Mouse (Mus musculus) thymus, adult 2 months (tissue): ENCODE measurements at regions not wholly inside any gene's neighbourhood (a gene's known extent, or its start where the extent isn't known, plus 50 kb on each side); places are given as distances from the start of the nearest gene placed in this dataset.

Source experiments
- DNase-seq: peaks from one replicate; pipeline ENCODE4 v3.0.0; 2021
- H3K27ac ChIP-seq: fragments of 200-500 bp; 2 replicates; pipeline ENCODE4 v1.5.1; 2012; ENCODE audit warnings: low read length, control low read depth; ENCODE audit not compliant: control insufficient read depth, insufficient read depth
- H3K27me3 ChIP-seq: fragments of 200-500 bp; 2 replicates; pipeline ENCODE4 v1.6.1; 2012; ENCODE audit warnings: mild to moderate bottlenecking, low read length, moderate library complexity, mixed read lengths; ENCODE audit not compliant: control insufficient read depth, insufficient read depth
- H3K36me3 ChIP-seq: fragments of 200-500 bp; 2 replicates; pipeline ENCODE4 v1.6.1; 2012; ENCODE audit warnings: mild to moderate bottlenecking, low read length, moderate library complexity; ENCODE audit not compliant: control insufficient read depth, insufficient read depth
- H3K4me1 ChIP-seq: fragments of 200-500 bp; replicated peaks from 2 replicates; pipeline ENCODE4 v1.6.1; 2012; ENCODE audit warnings: low read length; ENCODE audit not compliant: control insufficient read depth, insufficient read depth
- H3K4me3 ChIP-seq: fragments of 200-500 bp; 2 replicates; pipeline ENCODE4 v1.5.1; 2012; ENCODE audit warnings: mild to moderate bottlenecking, low read length, control low read depth, moderate library complexity; ENCODE audit not compliant: control insufficient read depth, insufficient read depth
- CTCF ChIP-seq: fragments of 200-500 bp; IDR thresholded peaks from 2 replicates; pipeline ENCODE4 v1.5.1; 2012; ENCODE audit warnings: mild to moderate bottlenecking, control low read depth, low read length, moderate library complexity, borderline replicate concordance; ENCODE audit not compliant: control insufficient read depth, poor library complexity, insufficient read depth; ENCODE audit errors: extremely low read depth
- POLR2A ChIP-seq: fragments of 200-500 bp; IDR thresholded peaks from 2 replicates; pipeline ENCODE4 v1.6.1; 2012; ENCODE audit warnings: mild to moderate bottlenecking, low read length, control low read depth, moderate library complexity; ENCODE audit not compliant: control insufficient read depth, poor library complexity, insufficient read depth; ENCODE audit errors: extremely low read depth
- WGBS: fragments of 180-500 bp; shearing (Covaris S2); methylation state at CpG from one replicate; pipeline ENCODE4 v1.1.7; 2018; 5-methylcytosine and 5-hydroxymethylcytosine counted together

DNA sequence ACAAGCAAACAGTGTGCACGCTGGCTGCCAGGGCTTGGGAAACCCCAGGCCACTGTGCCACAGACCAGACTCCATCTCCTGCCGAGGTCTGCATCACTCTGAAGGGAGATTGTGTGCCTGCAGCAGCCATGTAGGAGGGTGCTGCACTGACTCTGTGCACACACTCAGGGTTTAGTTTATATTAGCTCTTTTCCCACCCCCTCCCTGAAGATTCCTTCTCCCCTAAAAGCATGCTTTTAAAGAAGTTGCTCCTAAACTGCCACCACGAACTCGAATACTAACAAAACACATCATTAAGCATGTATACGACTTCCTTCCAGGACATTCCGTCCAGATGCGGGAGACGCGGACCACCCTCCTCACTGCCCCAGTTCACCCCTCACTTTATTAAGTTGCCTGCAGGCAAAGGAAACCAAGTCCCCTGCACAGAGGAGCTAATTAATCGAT is 92.4 kb downstream of the Ets2 start:
- no peak for DNase-seq

DNA sequence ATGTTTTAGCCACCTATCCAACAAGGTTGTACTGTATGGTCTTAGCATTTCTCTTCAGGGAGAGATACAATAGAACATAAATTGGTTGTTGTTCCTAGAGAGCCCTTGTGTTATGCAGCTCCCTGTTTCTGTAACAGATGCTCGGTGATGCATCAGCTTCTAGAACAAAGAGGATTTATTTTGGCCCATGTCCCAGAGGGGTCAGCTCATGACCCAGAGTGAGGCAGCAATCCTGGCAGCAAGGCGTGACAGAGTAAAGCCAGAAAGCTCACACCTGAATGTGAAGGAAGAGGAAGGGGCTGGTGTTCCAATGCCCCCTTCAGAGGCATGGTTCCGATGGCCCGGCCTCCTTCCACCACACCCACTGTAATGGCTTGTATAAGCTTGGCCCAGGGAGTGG is 88.8 kb downstream of the Ets2 start:
- WGBS, result 96% methylated on average over 4 of the region's 4 CpGs
- no peak overlapping the region for H3K27ac ChIP-seq
- H3K4me1 ChIP-seq, result peaks cover 14% of the 10 kb centered on the region
- no peaks in the 10 kb centered on the region for H3K36me3 ChIP-seq
- no peak for DNase-seq
- no peak overlapping the region for H3K4me3 ChIP-seq
- H3K27me3 ChIP-seq, result no peaks in the 10 kb centered on the region; the same call in 1 of the 2 replicates
- no peak for TF ChIP-seq CTCF
- no peak for TF ChIP-seq POLR2A

More for the DNA sequence above, 92.4 kb downstream of the Ets2 start:
- H3K36me3 ChIP-seq, result no peaks in the 10 kb centered on the region
- WGBS, result 85% methylated on average over 10 of the region's 10 CpGs
- H3K27me3 ChIP-seq, result no peaks in the 10 kb centered on the region
- peaks cover 35% of the 10 kb centered on the region for H3K4me1 ChIP-seq
- no peak overlapping the region for H3K4me3 ChIP-seq
- H3K27ac ChIP-seq, result no peak overlapping the region
- no peak for TF ChIP-seq CTCF
- TF ChIP-seq POLR2A, result no peak

- Histone ChIP-seq H3K4me3 (no peak overlapping the region), H3K27me3 (no peaks in the 10 kb centered on the region; the same call in 1 of the 2 replicates), H3K27ac (no peak overlapping the region), H3K4me1 (peaks cover 14% of the 10 kb centered on the region), H3K36me3 (no peaks in the 10 kb centered on the region)
- DNase-seq, result no peak
- TF ChIP-seq CTCF (no peak), POLR2A (no peak)
Observed at GRCm38 (mm10) chr16:95789548-95789947, 87.7 kb downstream of the Ets2 start.

DNA sequence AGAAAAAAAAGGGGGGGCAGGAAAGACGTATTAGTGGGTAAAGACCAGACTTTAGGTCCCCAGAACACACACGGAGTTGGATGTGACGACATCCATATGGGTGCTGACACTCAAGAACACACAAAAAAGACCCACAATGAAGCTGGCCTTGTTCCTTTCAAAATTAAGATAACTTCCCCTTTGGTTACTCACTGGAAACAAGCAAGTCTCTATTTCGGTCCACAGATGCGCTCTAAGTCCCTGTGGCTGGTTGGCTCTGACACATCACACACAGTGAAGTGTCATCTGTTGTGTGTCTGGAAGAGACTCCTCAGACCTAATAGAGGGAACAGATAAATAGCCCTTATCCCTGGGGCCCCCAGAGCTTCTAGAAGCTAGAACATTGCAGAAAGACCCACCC is 79.8 kb downstream of the Ets2 start:
- Histone ChIP-seq H3K36me3 (no peaks in the 10 kb centered on the region), H3K4me1 (peaks cover 31% of the 10 kb centered on the region), H3K27me3 (no peaks in the 10 kb centered on the region), H3K27ac (no peak overlapping the region), H3K4me3 (no peak overlapping the region)
- TF ChIP-seq POLR2A (no peak), CTCF (no peak)
- WGBS, result 83% methylated on average over 5 of the region's 5 CpGs
- no peak for DNase-seq

DNA sequence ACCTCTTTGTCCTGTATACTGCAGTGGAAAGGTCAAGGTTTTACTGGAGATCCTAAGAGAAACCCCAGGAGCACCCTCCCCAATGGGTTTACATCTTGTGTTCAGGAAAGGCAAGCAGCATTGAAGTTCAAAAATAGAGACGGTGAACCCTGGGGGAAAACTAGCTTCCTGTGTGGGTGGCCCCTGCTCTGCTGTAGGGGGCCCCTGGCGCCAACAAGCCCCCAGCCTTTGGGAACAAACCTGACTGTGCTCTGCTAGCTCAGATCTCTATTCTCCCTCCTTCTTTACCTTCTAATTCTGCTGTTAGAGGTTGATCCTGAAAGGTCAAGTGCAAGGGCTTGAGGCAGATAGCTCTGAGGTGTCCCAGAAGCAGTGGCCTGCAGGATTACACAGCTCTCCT is 78.6 kb downstream of the Ets2 start:
- H3K27ac ChIP-seq, result no peak overlapping the region
- WGBS, result 0% methylated on average over 2 of the region's 2 CpGs
- H3K27me3 ChIP-seq, result no peaks in the 10 kb centered on the region
- DNase-seq, result peak; percentile 48
- H3K36me3 ChIP-seq, result no peaks in the 10 kb centered on the region
- H3K4me1 ChIP-seq, result peaks cover 40% of the 10 kb centered on the region
- no peak overlapping the region for H3K4me3 ChIP-seq
- no peak for TF ChIP-seq POLR2A
- no peak for TF ChIP-seq CTCF

GRCm38 (mm10) chr16:95778845-95779722 is 77.2 kb downstream of the Ets2 start:
- TF ChIP-seq CTCF (no peak), POLR2A (no peak)
- DNase-seq, result peak; percentile 42
- Histone ChIP-seq H3K27me3 (no peaks in the 10 kb centered on the region), H3K4me1 (peaks cover 49% of the 10 kb centered on the region), H3K27ac (peak overlapping the region; percentile 29; the same call in 1 of the 2 replicates), H3K4me3 (no peak overlapping the region), H3K36me3 (no peaks in the 10 kb centered on the region)
- WGBS, result 36% methylated on average over 6 of the region's 6 CpGs

GRCm38 (mm10) chr16:95778173-95778572 is 76.3 kb downstream of the Ets2 start:
- 83% methylated on average over 4 of the region's 4 CpGs for WGBS
- H3K36me3 ChIP-seq, result no peaks in the 10 kb centered on the region
- H3K27me3 ChIP-seq, result no peaks in the 10 kb centered on the region
- TF ChIP-seq POLR2A, result no peak
- TF ChIP-seq CTCF, result no peak
- H3K4me3 ChIP-seq, result no peak overlapping the region
- no peak overlapping the region for H3K27ac ChIP-seq
- H3K4me1 ChIP-seq, result peaks cover 58% of the 10 kb centered on the region
- DNase-seq, result no peak
